Comparison of ENCODE assay signal across 9 mouse cellular contexts in genomic region chr3:144825151-144825550, GRCm38 (mm10). TPM values are rescaled to one million over a fixed set of nuclear protein-coding genes. Genes with fewer than 3 reads are reported as not detected.
DNase-seq lines count a peak whose midpoint lies in the region; ATAC-seq and TF ChIP-seq lines count a peak whose summit lies in the region.
"Had no signal": no experiment of that assay in that cellular context is flagged by ENCODE, and none has a peak within 500 bp of the region (broad histone marks: within the 10 kb centered on the region; RNA-seq: fewer than 3 reads in every experiment).

No protein-coding gene starts in this region.

- no peak for TF ChIP-seq POLR2A in ES-Bruce4 (IDR thresholded peaks at IDR 0.05; ENCODE audit: insufficient read depth, low read length)
- no peak for TF ChIP-seq POLR2A in brain, embryonic 14.5 days (IDR thresholded peaks at IDR 0.05; ENCODE audit: borderline replicate concordance, extremely low read depth, insufficient read depth, insufficient read length, poor library complexity, severe bottlenecking)
- TF ChIP-seq POLR2A in thymus, adult 2 months (IDR thresholded peaks at IDR 0.05; ENCODE audit: control insufficient read depth, extremely low read depth, insufficient read depth, low read length, poor library complexity) = no peak

- no peaks in the 10 kb centered on the region for H3K27me3 ChIP-seq in ES-Bruce4 (ENCODE audit: control insufficient read depth, insufficient read depth, low read length, poor library complexity, severe bottlenecking)
- H3K27me3 ChIP-seq in liver, postnatal 0 days (ENCODE audit: insufficient read depth, low read length) = no peaks in the 10 kb centered on the region
- H3K27me3 ChIP-seq in thymus, adult 2 months (ENCODE audit: control insufficient read depth, insufficient read depth, low read length) = no peaks in the 10 kb centered on the region
- H3K27me3 ChIP-seq: heart, embryonic 15.5 days had no signal

- no peak for TF ChIP-seq EP300 in ES-Bruce4 (IDR thresholded peaks at IDR 0.05; ENCODE audit: insufficient read depth, low read depth, low read length)
- TF ChIP-seq EP300 in liver, postnatal 0 days (IDR thresholded peaks at IDR 0.05; ENCODE audit: low read depth) = no peak

- H3K9ac ChIP-seq in ES-Bruce4 (ENCODE audit: low read depth, poor library complexity, severe bottlenecking) = no peak overlapping the region
- H3K9ac ChIP-seq in liver, postnatal 0 days (replicated peaks) = no peak overlapping the region
- H3K9ac ChIP-seq: heart, embryonic 15.5 days had no signal

- H3K9me3 ChIP-seq in ES-Bruce4 (replicated peaks; ENCODE audit: control insufficient read depth, insufficient read depth, low read length, poor library complexity, severe bottlenecking) = no peaks in the 10 kb centered on the region
- no peaks in the 10 kb centered on the region for H3K9me3 ChIP-seq in liver, postnatal 0 days (ENCODE audit: low read length)
- H3K9me3 ChIP-seq: heart, embryonic 15.5 days had no signal

- H3K27ac ChIP-seq in ES-Bruce4 (ENCODE audit: insufficient read depth, low read length) = no peak overlapping the region
- H3K27ac ChIP-seq in liver, postnatal 0 days (ENCODE audit: low read depth) = no peak overlapping the region
- no peak overlapping the region for H3K27ac ChIP-seq in thymus, adult 2 months (ENCODE audit: control insufficient read depth, insufficient read depth, low read length)
- H3K27ac ChIP-seq: heart, embryonic 15.5 days had no signal

- H3K4me2 ChIP-seq in liver, postnatal 0 days (ENCODE audit: low read depth, low read length) = no peak overlapping the region
- H3K4me2 ChIP-seq: heart, embryonic 15.5 days had no signal

- WGBS in liver, postnatal 0 days (ENCODE audit: insufficient replicate concordance) = 11% methylated on average over 10 of the region's 10 CpGs
- 18% methylated on average over 10 of the region's 10 CpGs for WGBS in thymus, adult 2 months

- no peaks in the 10 kb centered on the region for H3K4me1 ChIP-seq in ES-Bruce4 (ENCODE audit: control insufficient read depth, insufficient read depth, low read length)
- no peaks in the 10 kb centered on the region for H3K4me1 ChIP-seq in liver, postnatal 0 days (ENCODE audit: insufficient read depth)
- H3K4me1 ChIP-seq in thymus, adult 2 months (replicated peaks; ENCODE audit: control insufficient read depth, insufficient read depth, low read length) = no peaks in the 10 kb centered on the region
- H3K4me1 ChIP-seq: heart, embryonic 15.5 days had no signal

- intact Hi-C loops in heart, postnatal 10 days (cut with DNase I) = loop anchor here (10.0 kb wide), 2 partner anchors 200 to 310 kb away; no protein-coding TSS in a partner anchor

- ATAC-seq in erythroid progenitor cell, adult 5-6 weeks (replicated peaks; ENCODE audit: low FRiP score, poor library complexity, severe bottlenecking) = peak; percentile 63; the same call in 1 of the 2 replicates
- peak; percentile 38; the same call in 1 of the 2 replicates for ATAC-seq in liver, postnatal 0 days

- peak; percentile 77 for TF ChIP-seq CTCF in ES-Bruce4 (IDR thresholded peaks at IDR 0.05; ENCODE audit: low read depth, low read length)
- peak; percentile 84 for TF ChIP-seq CTCF in brain, embryonic 14.5 days (IDR thresholded peaks at IDR 0.05; ENCODE audit: borderline replicate concordance, extremely low read depth, insufficient read depth, insufficient read length)
- peak; percentile 78 for TF ChIP-seq CTCF in liver, postnatal 0 days (IDR thresholded peaks at IDR 0.05; ENCODE audit: low read depth)
- no peak for TF ChIP-seq CTCF in thymus, adult 2 months (IDR thresholded peaks at IDR 0.05; ENCODE audit: borderline replicate concordance, control insufficient read depth, extremely low read depth, insufficient read depth, low read length, poor library complexity)

- H3K36me3 ChIP-seq in ES-Bruce4 (ENCODE audit: control insufficient read depth, insufficient read depth, low read length, poor library complexity, severe bottlenecking) = no peaks in the 10 kb centered on the region
- no peaks in the 10 kb centered on the region for H3K36me3 ChIP-seq in liver, postnatal 0 days (replicated peaks; ENCODE audit: insufficient read depth, low read length)
- no peaks in the 10 kb centered on the region for H3K36me3 ChIP-seq in thymus, adult 2 months (ENCODE audit: control insufficient read depth, insufficient read depth, low read length)
- H3K36me3 ChIP-seq: heart, embryonic 15.5 days had no signal

- peak; percentile 90 for DNase-seq in brain, embryonic 14.5 days (ENCODE audit: low read depth)
- DNase-seq in heart, postnatal 10 days = peak; percentile 80 to 89
- DNase-seq in kidney, postnatal 25 days = peak; percentile 79 to 90
- DNase-seq in liver, postnatal 0 days = peak; percentile 81
- DNase-seq in ovary, postnatal 10 days (ENCODE audit: low spot score) = peak; percentile 52
- peak; percentile 57 for DNase-seq in thymus, adult 2 months

- H3K4me3 ChIP-seq in ES-Bruce4 (ENCODE audit: low read depth, low read length) = no peak overlapping the region
- H3K4me3 ChIP-seq in liver, postnatal 0 days (ENCODE audit: low read depth, low read length) = no peak overlapping the region
- no peak overlapping the region for H3K4me3 ChIP-seq in thymus, adult 2 months (ENCODE audit: control insufficient read depth, insufficient read depth, low read length)
- H3K4me3 ChIP-seq: heart, embryonic 15.5 days had no signal

RNA-seq across cellular contexts. Expression of gene Clca3a2, which starts 5.9 kb away (rescaled TPM):
- 0.26 and 0.31 TPM in 2 replicates for polyA plus RNA-seq in ES-Bruce4 (2011; ENCODE audit: insufficient read depth, insufficient read length, low read depth, missing spikeins)
- polyA plus RNA-seq in brain, embryonic 14.5 days (2012; rRNA removed) = 0.11 and 0.14 TPM in 2 replicates
- not detected in 2 replicates for total RNA-seq in erythroid progenitor cell, adult 5-6 weeks (2015; ENCODE audit: low replicate concordance)
- not detected in 2 replicates for total RNA-seq in erythroid progenitor cell, adult 5-6 weeks (2017; ENCODE audit: low replicate concordance)
- 1 to 10 TPM; 1.2 to 1.9 TPM for total RNA-seq in heart, postnatal 10 days (2021)
- 0.06 TPM in 1 of 2 replicates, not detected in the other for polyA plus RNA-seq in liver, postnatal 0 days (2015; fragmentation: Nextera tagmentation; extraction: Ambion mirVana)
- polyA plus RNA-seq in thymus, adult 2 months (2012; rRNA removed) = 9.1 and 10.1 TPM in 2 replicates

RNA-seq across cellular contexts. Expression of gene Clca3b, which starts 24.0 kb away (rescaled TPM):
- polyA plus RNA-seq in ES-Bruce4 (2011; ENCODE audit: insufficient read depth, insufficient read length, low read depth, missing spikeins) = 0.65 and 0.70 TPM in 2 replicates
- not detected in 2 replicates for polyA plus RNA-seq in brain, embryonic 14.5 days (2012; rRNA removed)
- not detected in 2 replicates for total RNA-seq in erythroid progenitor cell, adult 5-6 weeks (2015; ENCODE audit: low replicate concordance)
- total RNA-seq in erythroid progenitor cell, adult 5-6 weeks (2017; ENCODE audit: low replicate concordance) = not detected in 2 replicates
- total RNA-seq in heart, postnatal 10 days (2021) = not detected
- polyA plus RNA-seq in liver, postnatal 0 days (2015; fragmentation: Nextera tagmentation; extraction: Ambion mirVana) = not detected in 2 replicates
- polyA plus RNA-seq in thymus, adult 2 months (2012; rRNA removed) = 0.40 and 0.51 TPM in 2 replicates
- polyA plus RNA-seq: heart, embryonic 15.5 days had no signal
